Mouse (Mus musculus) small intestine, adult 2 months (tissue): Measurements from ENCODE around the gene Sspn. TPM values are rescaled to one million over a fixed set of nuclear protein-coding genes. Genes with fewer than 3 reads are reported as not detected.

ENCODE experiments used
- H3K27ac ChIP-seq: fragments of 200-500 bp; 2 replicates; pipeline ENCODE4 v1.5.1; 2012; ENCODE audit warnings: low read depth, low read length, control low read depth, inconsistent platforms; ENCODE audit not compliant: insufficient read depth
- H3K27me3 ChIP-seq: fragments of 200-500 bp; 2 replicates; pipeline ENCODE4 v1.6.1; 2012; ENCODE audit warnings: mild to moderate bottlenecking, moderate library complexity, low read length, inconsistent platforms; ENCODE audit not compliant: control insufficient read depth, insufficient read depth
- H3K36me3 ChIP-seq: fragments of 200-500 bp; 2 replicates; pipeline ENCODE4 v1.6.1; 2012; ENCODE audit warnings: mild to moderate bottlenecking, low read length, control low read depth, inconsistent platforms; ENCODE audit not compliant: control insufficient read depth, insufficient read depth
- H3K4me1 ChIP-seq: fragments of 200-500 bp; 2 replicates; pipeline ENCODE4 v1.6.1; 2012; ENCODE audit warnings: low read length, inconsistent platforms, mixed read lengths; ENCODE audit not compliant: control insufficient read depth, insufficient read depth, insufficient read length
- H3K4me3 ChIP-seq: fragments of 200-500 bp; 2 replicates; pipeline ENCODE4 v1.5.1; 2012; ENCODE audit warnings: low read depth, mild to moderate bottlenecking, control low read depth, inconsistent platforms, low read length, moderate library complexity
- CTCF ChIP-seq: fragments of 200-500 bp; IDR thresholded peaks from 2 replicates; pipeline ENCODE4 v1.5.1; 2012; ENCODE audit warnings: low read depth, mild to moderate bottlenecking, control low read depth, inconsistent platforms, low read length, moderate library complexity, mixed read lengths; ENCODE audit not compliant: insufficient replicate concordance, insufficient read length; ENCODE audit errors: extremely low read depth
- POLR2A ChIP-seq: fragments of 200-500 bp; IDR thresholded peaks from 2 replicates; pipeline ENCODE4 v1.6.1; 2012; ENCODE audit warnings: low read depth, mild to moderate bottlenecking, control low read depth, inconsistent platforms, low read length, moderate library complexity
- WGBS: fragments of 180-500 bp; shearing (Covaris S2); methylation state at CpG from one replicate; pipeline ENCODE4 v1.1.7; 2018; 5-methylcytosine and 5-hydroxymethylcytosine counted together
- polyA plus RNA-seq: library from polyadenylated mRNA; depleted of rRNA; stranded (reverse); fragments of >200 nt; gene quantifications from 2 replicates; pipeline ENCODE4 v1.2.3, GENCODE M21; 2012

Sspn gene
- polyA plus RNA-seq, 1 experiment, result 1.2 TPM

- H3K27me3 ChIP-seq, result no peaks in the 10 kb centered on the region
- WGBS, result 14% methylated on average over 28 of the region's 28 CpGs
- H3K4me1 ChIP-seq, result no peaks in the 10 kb centered on the region
- peak overlapping the region; percentile 68 for H3K4me3 ChIP-seq
- TF ChIP-seq POLR2A (no peak), CTCF (no peak)
- H3K27ac ChIP-seq, result peak overlapping the region; percentile 65
- no peaks in the 10 kb centered on the region for H3K36me3 ChIP-seq
These were observed 2.7 kb downstream of the Sspn start for GRCm38 (mm10) chr6:145934001-145934696.

DNA sequence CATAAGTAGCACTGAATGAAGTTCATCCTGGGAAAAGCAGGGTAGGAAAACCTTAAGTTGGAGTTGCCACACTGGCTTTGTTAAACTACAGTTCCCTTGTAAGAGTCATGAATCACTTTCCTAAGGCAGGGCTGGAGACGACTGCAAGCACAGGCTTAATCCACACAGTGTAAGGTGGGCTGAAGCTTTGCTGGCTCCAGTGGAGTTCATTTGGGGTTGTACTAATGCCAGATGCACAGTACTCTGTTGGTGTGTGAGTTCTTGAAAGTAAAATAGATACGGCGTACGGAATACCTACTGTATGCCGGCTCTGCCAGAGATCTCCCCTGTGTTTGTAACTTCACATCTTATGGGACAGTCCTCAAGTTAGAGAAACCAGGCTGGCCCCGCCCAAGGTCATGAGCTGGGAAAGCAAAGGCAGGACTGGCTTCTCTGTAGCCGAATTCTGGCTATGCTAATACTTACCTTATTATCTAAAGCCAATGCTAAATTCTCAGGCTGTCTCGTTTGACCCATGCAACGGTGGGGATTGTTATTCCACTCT lies 3.3 kb downstream of the Sspn start:
- TF ChIP-seq CTCF (no peak), POLR2A (no peak)
- 66% methylated on average over 9 of the region's 9 CpGs for WGBS
- peak overlapping the region; percentile 65 for H3K27ac ChIP-seq
- H3K4me1 ChIP-seq, result no peaks in the 10 kb centered on the region
- H3K4me3 ChIP-seq, result peak overlapping the region; percentile 68
- H3K27me3 ChIP-seq, result no peaks in the 10 kb centered on the region
- H3K36me3 ChIP-seq, result no peaks in the 10 kb centered on the region

DNA sequence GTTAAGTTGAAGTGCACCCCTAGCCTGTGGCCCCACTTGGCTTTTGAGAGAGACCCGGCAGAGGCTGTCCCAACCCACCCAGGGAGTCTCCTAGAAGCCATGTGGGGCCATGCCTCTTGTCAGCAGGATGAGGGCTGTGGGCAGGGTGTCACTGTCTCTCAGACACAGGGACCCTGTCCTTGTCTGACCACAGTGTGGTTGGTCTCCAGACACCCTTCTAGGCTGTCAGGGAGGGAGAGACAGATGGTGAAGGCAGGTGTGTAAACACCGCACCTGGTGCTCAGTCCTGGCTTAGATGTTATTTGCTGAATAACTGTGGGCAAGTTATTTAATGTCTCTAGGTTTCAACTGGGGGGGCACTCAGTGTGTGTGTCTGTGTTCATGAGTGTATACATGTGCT lies 4.5 kb downstream of the Sspn start:
- Histone ChIP-seq H3K27ac (no peak overlapping the region), H3K27me3 (no peaks in the 10 kb centered on the region), H3K4me1 (no peaks in the 10 kb centered on the region), H3K4me3 (no peak overlapping the region), H3K36me3 (no peaks in the 10 kb centered on the region)
- TF ChIP-seq CTCF, result no peak
- no peak for TF ChIP-seq POLR2A
- WGBS, result 81% methylated on average over 2 of the region's 2 CpGs

GRCm38 (mm10) chr6:145936511-145936910 lies 5.1 kb downstream of the Sspn start:
- H3K27me3 ChIP-seq, result no peaks in the 10 kb centered on the region
- no peaks in the 10 kb centered on the region for H3K36me3 ChIP-seq
- H3K4me1 ChIP-seq, result no peaks in the 10 kb centered on the region
- TF ChIP-seq CTCF, result no peak
- TF ChIP-seq POLR2A, result no peak
- H3K27ac ChIP-seq, result no peak overlapping the region
- H3K4me3 ChIP-seq, result no peak overlapping the region
- 91% methylated on average over 4 of the region's 4 CpGs for WGBS

DNA sequence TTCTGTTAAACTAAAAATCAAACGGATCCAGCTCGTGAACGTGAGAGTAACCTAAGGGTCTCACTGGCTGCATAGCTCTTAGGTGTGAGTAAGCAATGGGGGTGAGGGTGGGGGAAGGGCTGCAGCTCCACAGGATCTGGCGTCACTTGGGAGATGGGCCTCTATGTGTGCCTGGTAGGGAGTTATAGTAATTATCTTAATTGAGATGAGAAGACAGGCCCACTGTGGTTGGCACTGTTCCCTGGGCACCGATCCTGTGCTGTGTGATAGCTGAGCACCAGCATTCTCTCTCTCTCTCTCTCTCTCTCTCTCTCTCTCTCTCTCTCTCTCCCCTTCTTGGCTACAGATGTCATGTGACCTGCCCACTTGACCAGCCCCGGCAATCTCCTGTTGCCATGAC lies 9.4 kb downstream of the Sspn start:
- H3K4me1 ChIP-seq, result no peaks in the 10 kb centered on the region
- 81% methylated on average over 6 of the region's 6 CpGs for WGBS

DNA sequence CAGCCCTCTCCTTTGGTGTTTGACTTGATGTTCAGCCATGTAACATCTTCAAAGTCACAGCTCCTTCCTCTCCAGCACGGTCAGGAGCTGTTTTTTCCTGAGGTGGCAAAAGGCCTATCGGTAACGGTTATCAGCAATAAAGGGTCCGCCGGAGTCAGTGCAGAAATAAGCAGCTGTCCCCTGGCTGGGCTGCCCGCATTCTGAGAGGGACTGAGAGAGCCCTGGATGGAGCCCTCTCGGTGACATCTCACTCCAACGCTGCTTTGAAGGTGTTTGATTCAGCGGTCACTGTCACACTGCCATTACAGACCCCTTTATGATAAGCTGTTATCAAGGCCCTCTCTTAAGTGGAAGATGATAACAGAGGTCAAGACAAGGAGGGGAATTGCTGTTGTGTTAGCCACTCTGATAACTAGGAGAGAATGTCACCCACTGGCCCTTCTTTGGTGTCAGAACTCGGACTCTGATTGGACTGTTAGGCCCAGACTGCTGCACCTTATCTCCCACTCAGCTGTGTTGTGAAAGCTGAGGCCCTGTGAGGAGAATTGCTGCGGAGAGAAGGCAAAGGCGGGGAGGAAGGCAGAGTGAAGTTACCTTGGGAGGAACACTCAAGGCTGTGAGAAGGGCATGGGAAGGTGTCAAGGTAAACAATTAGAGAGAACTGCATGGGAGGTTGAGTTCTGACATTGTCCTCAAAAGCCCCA lies 11.0 kb downstream of the Sspn start:
- TF ChIP-seq CTCF (no peak), POLR2A (no peak)
- no peak overlapping the region for H3K4me3 ChIP-seq
- no peak overlapping the region for H3K27ac ChIP-seq
- no peaks in the 10 kb centered on the region for H3K27me3 ChIP-seq
- WGBS, result 33% methylated on average over 12 of the region's 12 CpGs
- no peaks in the 10 kb centered on the region for H3K4me1 ChIP-seq
- no peaks in the 10 kb centered on the region for H3K36me3 ChIP-seq

More for the DNA sequence above, 9.4 kb downstream of the Sspn start:
- H3K36me3 ChIP-seq, result no peaks in the 10 kb centered on the region
- H3K27me3 ChIP-seq, result no peaks in the 10 kb centered on the region
- H3K4me3 ChIP-seq, result no peak overlapping the region
- H3K27ac ChIP-seq, result no peak overlapping the region
- TF ChIP-seq POLR2A (no peak), CTCF (no peak)

DNA sequence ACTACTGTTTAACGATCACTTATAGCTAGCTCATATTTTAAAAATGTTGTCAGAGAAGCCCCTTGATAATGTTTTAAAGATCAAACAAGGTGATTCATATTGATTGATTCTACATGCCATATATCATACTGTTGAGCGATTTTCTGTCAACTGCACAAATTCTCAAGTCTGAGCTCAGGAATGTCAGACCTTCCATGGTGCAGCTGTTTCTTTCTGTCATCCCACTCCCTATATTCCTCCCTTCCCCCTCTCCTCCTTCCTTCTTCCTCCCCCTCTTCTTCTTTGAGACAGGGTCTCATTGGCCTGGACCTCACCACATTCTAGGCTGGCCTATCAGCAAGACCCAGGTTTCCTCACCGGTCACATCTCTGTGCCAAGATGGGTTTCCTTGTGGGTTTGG lies 12.0 kb downstream of the Sspn start:
- Histone ChIP-seq H3K36me3 (no peaks in the 10 kb centered on the region), H3K4me1 (no peaks in the 10 kb centered on the region), H3K27ac (no peak overlapping the region), H3K27me3 (no peaks in the 10 kb centered on the region), H3K4me3 (no peak overlapping the region)
- WGBS, result 51% methylated on average over 3 of the region's 3 CpGs
- TF ChIP-seq CTCF, result no peak
- TF ChIP-seq POLR2A, result no peak
